Mouse (Mus musculus): Measurements from ENCODE around the gene Lpcat2b.
A peak's percentile ranks its signal among the peaks of the same experiment; 100 is the strongest.

Gene Lpcat2b

DNA sequence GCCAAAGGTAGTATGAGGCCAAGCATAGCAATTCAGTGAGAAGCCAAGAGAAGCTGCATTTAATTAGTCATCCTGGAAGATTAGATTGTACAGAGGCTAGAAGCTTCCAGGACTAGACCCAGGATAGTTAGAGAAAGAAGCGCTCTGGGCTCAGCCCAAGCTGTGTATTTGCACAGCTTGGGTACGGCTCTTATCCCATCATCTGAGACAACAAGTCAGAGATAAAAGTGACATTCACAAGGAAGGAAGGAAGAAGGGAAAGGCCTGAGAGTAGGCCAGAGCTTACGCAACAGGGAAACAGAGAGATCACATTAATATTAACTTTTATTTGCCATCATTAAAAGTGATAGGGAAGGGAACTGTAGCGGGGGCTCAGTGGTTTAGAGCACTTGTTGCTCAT lies 16.6 kb downstream of the Lpcat2b start:
- DNase-seq (ENCODE audit: low spot score in 2 of 2) = no peak

DNA sequence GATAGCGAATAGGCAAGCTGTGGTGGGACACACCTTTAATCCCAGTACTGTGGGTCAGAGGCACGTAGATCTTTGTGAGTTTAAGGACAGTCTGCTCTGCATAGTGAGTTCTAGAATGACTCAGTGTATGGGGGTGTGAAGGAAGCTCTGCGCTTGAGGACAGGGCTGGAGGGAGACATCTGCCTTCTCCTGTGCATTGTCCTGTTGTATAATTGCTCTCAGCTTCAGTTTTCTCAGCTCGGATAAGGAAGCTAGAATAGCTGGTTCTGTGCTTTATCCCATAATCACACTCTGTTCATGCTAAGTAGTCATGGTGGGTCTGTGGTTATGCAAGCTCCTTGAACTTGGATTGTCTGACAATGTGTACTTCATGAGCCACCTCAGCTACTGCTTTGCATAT lies 17.4 kb downstream of the Lpcat2b start:
- DNase-seq (ENCODE audit: low spot score in 2 of 2) = no peak

DNA sequence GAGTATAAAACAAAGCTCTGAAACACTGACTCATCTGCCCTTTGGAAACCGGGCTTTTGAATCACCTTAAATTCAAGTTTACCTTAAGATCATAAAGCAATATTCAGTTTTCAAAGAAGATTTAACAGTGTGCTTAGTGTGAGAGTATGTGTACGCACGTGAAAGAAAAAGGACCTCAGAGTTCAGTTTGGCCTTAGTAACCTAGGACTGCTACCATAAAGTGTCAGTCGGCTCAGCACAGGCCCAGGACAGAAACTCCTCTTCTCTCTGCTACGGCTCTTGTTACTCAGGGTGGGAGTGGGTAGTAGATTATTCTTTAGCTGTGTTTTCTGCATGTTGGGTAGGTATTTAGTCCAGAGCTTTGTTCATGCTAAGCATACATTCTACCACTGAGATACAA lies 18.3 kb downstream of the Lpcat2b start:
- no peak for DNase-seq (ENCODE audit: low spot score in 2 of 2)

DNA sequence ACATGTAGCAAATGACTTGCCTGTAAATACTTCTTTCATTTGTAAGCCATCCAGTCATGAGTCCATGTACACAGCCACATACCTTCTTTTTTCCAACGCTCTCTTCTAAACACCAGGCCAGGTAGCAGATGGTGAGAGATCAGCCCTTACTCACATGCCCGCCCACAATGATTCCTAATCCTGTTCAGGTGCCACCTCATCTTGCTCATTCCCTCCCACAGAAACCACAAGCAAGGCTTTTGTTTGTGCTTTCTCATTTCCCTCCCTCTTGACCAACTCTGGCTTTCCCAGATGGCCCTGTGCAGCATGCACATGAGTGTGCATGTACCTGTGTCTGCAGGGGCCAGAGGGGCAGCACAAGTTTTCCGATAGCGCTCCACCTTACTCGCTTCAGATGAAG lies 18.9 kb downstream of the Lpcat2b start:
- no peak for DNase-seq (ENCODE audit: low spot score in 2 of 2)

DNA sequence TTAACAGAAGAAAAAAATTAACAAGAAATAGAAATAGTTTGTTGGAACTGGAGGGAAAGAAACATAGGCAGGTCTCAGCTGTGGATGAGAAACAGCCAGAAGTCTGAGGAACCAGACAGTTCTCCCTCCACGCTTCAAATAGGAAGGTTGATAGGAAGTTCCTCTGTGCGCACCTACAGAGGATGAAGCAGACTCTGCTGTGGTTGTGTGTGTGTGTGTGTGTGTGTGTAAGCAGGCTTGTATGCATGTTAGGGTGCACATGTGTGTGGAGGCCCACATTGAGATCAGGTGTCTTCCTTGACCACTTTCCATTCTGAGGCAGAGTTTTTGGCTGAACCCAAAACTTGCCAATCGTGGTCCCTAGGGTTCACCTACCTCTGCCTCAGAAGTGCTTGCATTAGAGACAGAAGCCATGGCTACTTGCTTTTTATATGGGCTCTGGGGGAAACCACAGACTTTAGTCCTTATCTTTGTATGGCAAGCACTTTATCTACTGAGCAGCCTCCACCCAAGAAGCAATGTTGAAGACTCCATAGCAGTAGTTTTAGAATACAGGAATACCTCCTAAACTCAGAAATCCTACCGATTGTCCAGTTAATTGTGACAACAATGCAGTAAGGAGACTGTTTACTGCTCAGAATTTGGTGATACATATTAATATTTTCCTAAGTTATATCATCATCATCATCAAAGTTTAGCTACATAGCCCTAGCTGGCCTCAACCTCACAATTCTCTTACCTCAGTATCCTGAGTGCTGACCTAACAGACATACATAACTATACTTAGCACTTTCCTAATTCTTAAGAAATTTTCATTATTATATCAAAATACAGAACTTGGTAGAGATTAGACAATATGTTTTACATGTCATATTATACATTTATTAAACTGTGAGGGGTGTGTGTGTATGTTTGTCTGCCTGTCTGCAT lies 31.1 kb downstream of the Lpcat2b start:
- no peak for DNase-seq (ENCODE audit: low spot score in 2 of 2)

DNA sequence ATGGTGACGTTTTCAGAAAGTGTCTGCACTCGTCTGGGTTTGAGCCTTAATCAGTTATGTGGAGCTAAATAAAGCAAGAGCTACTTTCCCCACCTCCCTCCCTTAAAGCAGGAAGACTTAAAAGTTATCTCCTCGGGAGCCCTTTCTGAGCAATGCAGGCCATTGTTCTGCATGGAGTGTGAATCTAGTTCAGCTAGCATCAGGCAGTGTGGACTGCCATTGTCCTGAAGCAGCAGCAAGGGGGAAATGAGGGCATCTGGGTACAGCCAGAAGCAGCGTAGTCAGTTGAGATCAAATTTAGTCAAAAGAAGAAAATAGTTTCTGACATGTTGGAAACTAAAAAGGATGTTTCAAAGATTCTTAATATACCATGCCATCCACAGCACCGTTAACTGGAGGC lies 35.2 kb downstream of the Lpcat2b start:
- DNase-seq (ENCODE audit: low spot score in 2 of 2) = no peak

DNA sequence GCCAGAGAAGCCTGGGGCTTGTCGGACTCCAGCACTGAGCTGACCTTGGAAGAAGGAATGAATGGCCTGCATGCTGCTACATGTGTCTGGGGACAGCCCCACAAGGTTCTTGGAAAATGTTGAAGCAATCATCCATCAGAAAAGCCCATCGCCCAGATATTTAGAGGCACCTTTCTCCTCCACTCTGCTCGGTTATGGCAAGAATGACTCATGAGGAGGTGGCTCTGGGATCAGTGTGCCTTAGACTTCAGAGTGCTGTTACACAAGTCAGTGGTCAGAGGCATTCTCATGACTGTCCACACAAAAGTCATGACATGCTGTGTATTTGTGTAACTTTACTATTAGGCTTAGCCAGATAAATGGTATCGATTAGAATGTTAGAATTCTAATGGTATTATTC lies 35.7 kb downstream of the Lpcat2b start:
- no peak for DNase-seq (ENCODE audit: low spot score in 2 of 2)

DNA sequence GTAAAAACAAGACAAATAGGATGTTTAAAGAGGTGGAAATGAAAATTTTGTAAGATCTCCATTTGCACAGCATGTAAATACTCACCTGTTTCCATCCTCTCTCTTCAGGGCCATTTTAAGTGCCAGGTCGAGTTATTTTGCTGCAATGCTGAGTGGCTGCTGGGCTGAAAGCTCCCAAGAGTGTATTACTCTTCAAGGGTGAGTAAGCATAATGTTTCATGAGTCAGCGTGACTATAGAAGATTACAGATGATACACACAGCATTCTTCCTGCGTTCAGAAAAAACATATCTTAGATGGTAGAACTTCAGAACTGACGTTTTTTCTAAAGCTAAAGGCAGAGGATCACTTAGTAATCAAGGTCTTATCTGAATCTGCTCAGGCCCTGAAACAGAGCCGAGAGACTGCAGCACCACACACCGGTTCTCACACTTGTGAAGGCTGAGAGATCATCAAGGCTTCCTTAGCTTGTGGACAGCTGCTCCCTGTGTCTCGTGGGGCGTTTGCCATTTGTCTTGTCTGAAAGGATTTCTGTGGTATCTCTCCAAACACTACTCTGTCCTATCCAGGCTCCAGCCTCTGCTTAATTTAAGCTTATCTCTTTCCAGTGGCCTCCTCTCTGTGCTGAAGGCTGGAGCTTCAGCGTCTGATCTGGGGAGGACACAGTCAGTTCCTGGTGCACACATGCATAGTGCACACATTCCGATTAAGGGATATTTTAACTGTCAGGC lies 39.4 kb downstream of the Lpcat2b start:
- peak in 1 of 2 experiments; percentile 2 for DNase-seq (ENCODE audit: low spot score in 2 of 2)

DNA sequence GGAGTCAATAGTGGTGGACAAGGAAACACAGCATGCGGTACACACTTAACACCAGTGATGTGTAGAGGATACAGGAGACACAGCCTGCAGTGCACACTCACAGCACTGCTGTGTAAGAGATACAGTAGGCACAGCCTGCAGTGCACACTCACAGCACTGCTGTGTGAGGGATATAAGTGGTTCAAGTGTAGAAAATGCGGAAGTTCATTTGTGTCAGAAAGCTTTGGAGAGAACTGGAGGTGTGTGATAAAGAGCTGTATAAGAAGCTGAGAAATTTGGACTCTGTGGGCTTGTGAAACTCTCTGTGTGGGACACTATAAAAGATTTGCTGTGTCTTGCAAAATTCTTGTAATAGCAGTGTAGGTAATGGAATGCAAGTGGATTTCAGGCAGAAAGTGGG lies 48.8 kb downstream of the Lpcat2b start:
- no peak for DNase-seq (ENCODE audit: low spot score in 2 of 2)
